Mouse (Mus musculus): ENCODE results near the gene Abca4. TPM values are rescaled to one million over a fixed set of nuclear protein-coding genes. Genes with fewer than 3 reads are reported as not detected.
A peak's percentile ranks its signal among the peaks of the same experiment; 100 is the strongest.
"Not testable (repeated sequence)": the region's sequence is repeated elsewhere in the genome, so short reads cannot be mapped to it uniquely, and the experiment has no call there.

Abca4 gene
- total and polyA plus RNA-seq, 2 experiments from 2014 or later = 1.1 to 3.1 TPM

- no peaks in the 10 kb centered on the region; the same call in 1 of the 2 replicates for H3K4me1 ChIP-seq (ENCODE audit: insufficient read depth)
- no peak overlapping the region for H3K9ac ChIP-seq
- no peak for TF ChIP-seq CTCF (IDR thresholded peaks at IDR 0.05; ENCODE audit: low read depth)
- no peaks in the 10 kb centered on the region for H3K36me3 ChIP-seq (ENCODE audit: insufficient read depth)
- H3K27ac ChIP-seq (ENCODE audit: low read depth, low read length) = no peak overlapping the region; the same call in 1 of the 2 replicates
- no peak overlapping the region for H3K4me3 ChIP-seq (ENCODE audit: low read depth, low read length)
- WGBS = 72% methylated on average over 5 of the region's 5 CpGs
- no peaks in the 10 kb centered on the region for H3K27me3 ChIP-seq (ENCODE audit: insufficient read depth, low read length)
- DNase-seq = no peak
- ATAC-seq = no peak
- H3K4me2 ChIP-seq (ENCODE audit: low read depth) = no peak overlapping the region
- H3K9me3 ChIP-seq (ENCODE audit: low read length) = no peaks in the 10 kb centered on the region
Measured at GRCm38 (mm10) chr3:122073595-122073994, 29.4 kb downstream of the Abca4 start.

GRCm38 (mm10) chr3:122074334-122074733, 30.1 kb downstream of the Abca4 start:
- no peak overlapping the region for H3K9ac ChIP-seq
- H3K9me3 ChIP-seq (ENCODE audit: low read length) = no peaks in the 10 kb centered on the region
- WGBS = 29% methylated on average over 10 of the region's 10 CpGs
- ATAC-seq (peak; percentile 16; the same call in 1 of the 2 replicates), DNase-seq (peak; percentile 13)
- no peaks in the 10 kb centered on the region for H3K36me3 ChIP-seq (ENCODE audit: insufficient read depth)
- no peaks in the 10 kb centered on the region for H3K27me3 ChIP-seq (ENCODE audit: insufficient read depth, low read length)
- no peak overlapping the region for H3K4me2 ChIP-seq (ENCODE audit: low read depth)
- H3K4me3 ChIP-seq (ENCODE audit: low read depth, low read length) = no peak overlapping the region
- peak overlapping the region; percentile 36 for H3K27ac ChIP-seq (ENCODE audit: low read depth, low read length)
- no peaks in the 10 kb centered on the region; the same call in 1 of the 2 replicates for H3K4me1 ChIP-seq (ENCODE audit: insufficient read depth)
- TF ChIP-seq CTCF (IDR thresholded peaks at IDR 0.05; ENCODE audit: low read depth) = no peak

GRCm38 (mm10) chr3:122078141-122078540, 33.9 kb downstream of the Abca4 start:
- no peak overlapping the region for H3K4me2 ChIP-seq (ENCODE audit: low read depth)
- no peak for TF ChIP-seq CTCF (IDR thresholded peaks at IDR 0.05; ENCODE audit: low read depth)
- H3K9ac ChIP-seq = no peak overlapping the region
- no peak overlapping the region for H3K27ac ChIP-seq (ENCODE audit: low read depth, low read length)
- DNase-seq = peak; percentile 50
- H3K9me3 ChIP-seq (ENCODE audit: low read length) = no peaks in the 10 kb centered on the region
- peak; percentile 78 for ATAC-seq
- H3K36me3 ChIP-seq (ENCODE audit: insufficient read depth) = no peaks in the 10 kb centered on the region
- 14% methylated on average over 6 of the region's 6 CpGs for WGBS
- H3K4me3 ChIP-seq (ENCODE audit: low read depth, low read length) = no peak overlapping the region
- H3K27me3 ChIP-seq (ENCODE audit: insufficient read depth, low read length) = no peaks in the 10 kb centered on the region
- no peaks in the 10 kb centered on the region; the same call in 1 of the 2 replicates for H3K4me1 ChIP-seq (ENCODE audit: insufficient read depth)

- H3K36me3 ChIP-seq (ENCODE audit: insufficient read depth) = no peaks in the 10 kb centered on the region
- no peak overlapping the region for H3K4me3 ChIP-seq (ENCODE audit: low read depth, low read length)
- WGBS = 76% methylated on average over 6 of the region's 6 CpGs
- H3K9ac ChIP-seq = no peak overlapping the region
- H3K9me3 ChIP-seq (ENCODE audit: low read length) = no peaks in the 10 kb centered on the region
- no peak for ATAC-seq
- no peak for DNase-seq
- TF ChIP-seq CTCF (IDR thresholded peaks at IDR 0.05; ENCODE audit: low read depth) = no peak
- H3K4me1 ChIP-seq (ENCODE audit: insufficient read depth) = no peaks in the 10 kb centered on the region; the same call in 1 of the 2 replicates
- H3K27me3 ChIP-seq (ENCODE audit: insufficient read depth, low read length) = no peaks in the 10 kb centered on the region
- H3K4me2 ChIP-seq (ENCODE audit: low read depth) = no peak overlapping the region
- no peak overlapping the region for H3K27ac ChIP-seq (ENCODE audit: low read depth, low read length)
Measured at GRCm38 (mm10) chr3:122079172-122079571, 34.9 kb downstream of the Abca4 start.

GRCm38 (mm10) chr3:122081634-122082033, 37.4 kb downstream of the Abca4 start:
- 78% methylated on average over 8 of the region's 8 CpGs for WGBS
- DNase-seq = peak; percentile 39
- H3K27ac ChIP-seq (ENCODE audit: low read depth, low read length); H3K4me3 ChIP-seq (ENCODE audit: low read depth, low read length); H3K36me3 ChIP-seq (ENCODE audit: insufficient read depth); H3K27me3 ChIP-seq (ENCODE audit: insufficient read depth, low read length); ATAC-seq; H3K4me1 ChIP-seq (ENCODE audit: insufficient read depth); H3K9me3 ChIP-seq (ENCODE audit: low read length); H3K9ac ChIP-seq; H3K4me2 ChIP-seq (ENCODE audit: low read depth): not testable (repeated sequence)

- Histone ChIP-seq H3K27me3 (ENCODE audit: insufficient read depth, low read length) (no peaks in the 10 kb centered on the region), H3K4me3 (ENCODE audit: low read depth, low read length) (no peak overlapping the region), H3K27ac (ENCODE audit: low read depth, low read length) (no peak overlapping the region), H3K4me1 (ENCODE audit: insufficient read depth) (no peaks in the 10 kb centered on the region; the same call in 1 of the 2 replicates), H3K36me3 (ENCODE audit: insufficient read depth) (no peaks in the 10 kb centered on the region), H3K4me2 (ENCODE audit: low read depth) (no peak overlapping the region), H3K9ac (no peak overlapping the region), H3K9me3 (ENCODE audit: low read length) (no peaks in the 10 kb centered on the region)
- WGBS = 82% methylated on average over 7 of the region's 7 CpGs
- ATAC-seq = no peak
- DNase-seq = no peak
- TF ChIP-seq CTCF (IDR thresholded peaks at IDR 0.05; ENCODE audit: low read depth) = no peak
Measured at GRCm38 (mm10) chr3:122082338-122082737, 38.1 kb downstream of the Abca4 start.

- Histone ChIP-seq H3K27me3 (ENCODE audit: insufficient read depth, low read length) (no peaks in the 10 kb centered on the region), H3K27ac (ENCODE audit: low read depth, low read length) (no peak overlapping the region), H3K9ac (no peak overlapping the region), H3K4me3 (ENCODE audit: low read depth, low read length) (no peak overlapping the region), H3K4me1 (ENCODE audit: insufficient read depth) (no peaks in the 10 kb centered on the region), H3K4me2 (ENCODE audit: low read depth) (peak overlapping the region; percentile 10; the same call in 1 of the 2 replicates), H3K36me3 (ENCODE audit: insufficient read depth) (no peaks in the 10 kb centered on the region), H3K9me3 (ENCODE audit: low read length) (no peaks in the 10 kb centered on the region)
- no peak for DNase-seq
- 29% methylated on average over 18 of the region's 18 CpGs for WGBS
- TF ChIP-seq CTCF (IDR thresholded peaks at IDR 0.05; ENCODE audit: low read depth) = no peak
- peak; percentile 21; the same call in 1 of the 2 replicates for ATAC-seq
Measured at GRCm38 (mm10) chr3:122085157-122085989, 41.1 kb downstream of the Abca4 start.
